14 mouse cellular contexts compared by ENCODE assay signal in the genomic region with DNA sequence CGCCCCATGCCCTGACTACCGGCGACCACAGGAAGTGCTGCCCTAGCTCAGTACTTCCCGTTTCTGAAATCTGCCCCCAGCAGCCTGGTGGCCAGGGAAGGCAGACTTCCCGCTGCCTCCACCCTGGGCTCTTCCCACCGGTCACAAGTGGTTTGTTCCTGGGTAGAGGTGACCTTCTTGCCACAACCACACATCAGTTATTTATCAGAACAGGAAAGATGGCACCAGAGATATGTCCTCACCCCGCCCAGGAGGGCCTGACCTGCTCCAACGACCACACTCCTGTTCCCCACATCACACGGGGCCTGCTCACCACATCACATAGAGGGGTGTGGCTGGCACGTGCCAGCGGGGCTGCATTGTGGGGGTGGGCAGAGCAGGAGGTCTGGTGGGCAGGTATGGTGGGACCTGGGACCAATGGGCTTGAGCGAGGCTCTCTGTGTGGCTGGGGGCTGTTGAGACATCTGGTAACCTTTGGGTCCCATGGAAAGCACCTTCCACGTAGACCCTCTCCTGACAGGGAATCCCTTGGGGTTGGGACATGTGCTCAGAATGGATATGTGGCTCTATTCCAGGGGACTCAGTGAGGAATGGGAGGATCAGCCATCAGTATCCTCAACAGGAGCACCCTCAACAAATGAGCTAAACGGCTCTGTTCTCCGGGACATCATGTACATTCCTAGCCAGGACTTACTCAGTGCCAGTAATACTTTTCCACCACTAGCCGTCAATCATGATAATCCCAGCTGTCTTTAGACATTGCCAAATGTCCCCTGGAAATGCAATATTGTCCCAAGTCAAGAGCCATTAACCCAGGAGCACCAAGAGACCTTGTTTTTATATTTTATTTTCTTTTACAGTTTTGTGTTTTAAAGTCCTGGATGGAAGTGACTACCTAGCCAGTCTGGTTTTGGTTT. TPM values are rescaled to one million over a fixed set of nuclear protein-coding genes. Genes with fewer than 3 reads are reported as not detected.
DNase-seq lines count a peak whose midpoint lies in the region; ATAC-seq and TF ChIP-seq lines count a peak whose summit lies in the region.
"Had no signal": no experiment of that assay in that cellular context is flagged by ENCODE, and none has a peak within 500 bp of the region (broad histone marks: within the 10 kb centered on the region; RNA-seq: fewer than 3 reads in every experiment).

No protein-coding gene starts in this region.

- peaks cover 5% of the 10 kb centered on the region; the same call in 1 of the 2 replicates for H3K4me1 ChIP-seq in brown adipose tissue, adult 24 weeks (ENCODE audit: control insufficient read depth, insufficient read depth, insufficient read length, low read length)
- H3K4me1 ChIP-seq in liver, postnatal 0 days (ENCODE audit: insufficient read depth), result peaks cover 6% of the 10 kb centered on the region; the same call in 1 of the 2 replicates
- H3K4me1 ChIP-seq: intestine, embryonic 15.5 days; midbrain, embryonic 12.5 days; neural tube, embryonic 13.5 days had no signal

- H3K4me2 ChIP-seq in liver, postnatal 0 days (ENCODE audit: low read depth, low read length), result 0 out of 2 replicates have a peak overlapping the region, but pooled peaks have one; percentile 2
- H3K4me2 ChIP-seq: intestine, embryonic 15.5 days; midbrain, embryonic 12.5 days; neural tube, embryonic 13.5 days had no signal

- H3K9me3 ChIP-seq in liver, postnatal 0 days (ENCODE audit: low read length), result no peaks in the 10 kb centered on the region
- H3K9me3 ChIP-seq: intestine, embryonic 15.5 days; neural tube, embryonic 13.5 days had no signal

- intact Hi-C loops in left cerebral cortex, postnatal 10 days (cut with DNase I), result no loop called here

- no peaks in the 10 kb centered on the region for H3K27me3 ChIP-seq in liver, postnatal 0 days (ENCODE audit: insufficient read depth, low read length)
- H3K27me3 ChIP-seq: intestine, embryonic 15.5 days; midbrain, embryonic 12.5 days; neural tube, embryonic 13.5 days had no signal

- no peaks in the 10 kb centered on the region for H3K36me3 ChIP-seq in liver, postnatal 0 days (replicated peaks; ENCODE audit: insufficient read depth, low read length)
- H3K36me3 ChIP-seq: intestine, embryonic 15.5 days; midbrain, embryonic 12.5 days; neural tube, embryonic 13.5 days had no signal

- WGBS in liver, postnatal 0 days (ENCODE audit: insufficient replicate concordance), result 32% methylated on average over 16 of the region's 16 CpGs

- no peak overlapping the region for H3K4me3 ChIP-seq in brown adipose tissue, adult 24 weeks (ENCODE audit: insufficient read depth, low read depth, low read length)
- no peak overlapping the region for H3K4me3 ChIP-seq in liver, postnatal 0 days (ENCODE audit: low read depth, low read length)
- H3K4me3 ChIP-seq: intestine, embryonic 15.5 days; midbrain, embryonic 12.5 days; neural tube, embryonic 13.5 days had no signal

- no peak for TF ChIP-seq CTCF in liver, postnatal 0 days (IDR thresholded peaks at IDR 0.05; ENCODE audit: low read depth)

- no peak for TF ChIP-seq EP300 in liver, postnatal 0 days (IDR thresholded peaks at IDR 0.05; ENCODE audit: low read depth)

- no peak overlapping the region for H3K9ac ChIP-seq in liver, postnatal 0 days (replicated peaks)
- H3K9ac ChIP-seq: intestine, embryonic 15.5 days; midbrain, embryonic 12.5 days; neural tube, embryonic 13.5 days had no signal

- ATAC-seq in liver, postnatal 0 days, result peak; percentile 33; the same call in 1 of the 2 replicates
- ATAC-seq: intestine, embryonic 15.5 days had no signal

- DNase-seq in 416B (ENCODE audit: low read depth) (peak; percentile 96), A20 (ENCODE audit: low read depth, low spot score) (peak; percentile 53)
- DNase-seq in liver, postnatal 0 days, result no peak
- DNase-seq in embryo, embryonic 11 days, result no peak
- DNase-seq in cerebellum, adult 18-20 months, result no peak
- no peak for DNase-seq in left cerebral cortex, postnatal 10 days (ENCODE audit: extremely low spot score in 1 of 2, low spot score in 2 of 2)
- DNase-seq: cerebellum, postnatal 36 days; heart, postnatal 36 days had no signal

- peak overlapping the region; percentile 27 for H3K27ac ChIP-seq in brown adipose tissue, adult 24 weeks (replicated peaks; ENCODE audit: low read depth, low read length)
- H3K27ac ChIP-seq in liver, postnatal 0 days (ENCODE audit: low read depth), result no peak overlapping the region
- H3K27ac ChIP-seq: intestine, embryonic 15.5 days; midbrain, embryonic 12.5 days; neural tube, embryonic 13.5 days had no signal

RNA-seq across cellular contexts. Expression of gene Slc7a10, which starts 29.4 kb away (rescaled TPM):
- 7.7 and 8.3 TPM in 2 replicates for polyA plus RNA-seq in brown adipose tissue, adult 24 weeks (2012; ENCODE audit: insufficient read depth, insufficient read length, missing spikeins)
- 0.12 TPM in 2 replicates for polyA plus RNA-seq in liver, postnatal 0 days (2015; fragmentation: Nextera tagmentation; extraction: Ambion mirVana)
- 10 to 100 TPM; 42.6 to 43.4 TPM for total RNA-seq in left cerebral cortex, postnatal 10 days (2021)
- total RNA-seq: ES-E14 had no signal
- polyA plus RNA-seq: liver, adult 2 months had no signal

RNA-seq across cellular contexts. Expression of gene Cebpa, which starts 37.7 kb away (rescaled TPM):
- polyA plus RNA-seq in brown adipose tissue, adult 24 weeks (2012; ENCODE audit: insufficient read depth, insufficient read length, missing spikeins), result 427 and 435 TPM in 2 replicates
- 20.2 and 34.0 TPM in 2 replicates for polyA plus RNA-seq in liver, postnatal 0 days (2015; fragmentation: Nextera tagmentation; extraction: Ambion mirVana)
- 1 to 10 TPM; 3.3 to 4.7 TPM for total RNA-seq in left cerebral cortex, postnatal 10 days (2021)

RNA-seq across cellular contexts. Expression of gene Lrp3, which starts 58.5 kb away (rescaled TPM):
- 5.6 and 6.7 TPM in 2 replicates for polyA plus RNA-seq in brown adipose tissue, adult 24 weeks (2012; ENCODE audit: insufficient read depth, insufficient read length, missing spikeins)
- 0.61 and 0.69 TPM in 2 replicates for polyA plus RNA-seq in liver, postnatal 0 days (2015; fragmentation: Nextera tagmentation; extraction: Ambion mirVana)
- total RNA-seq in left cerebral cortex, postnatal 10 days (2021), result 10 to 100 TPM; 88.1 to 90.1 TPM

Comparison
In these comparisons a context has a peak if more than half of its experiments do, and no peak if none do; other contexts are left out.
1. DNase-seq: peak in 416B (single experiment) and A20 (single experiment); none in liver, postnatal 0 days (single experiment), embryo, embryonic 11 days (single experiment), cerebellum, adult 18-20 months (0 of 2) and left cerebral cortex, postnatal 10 days (0 of 2).
2. RNA of gene Cebpa, which starts 37.7 kb away (polyA plus RNA-seq): 427 to 435 TPM in brown adipose tissue, adult 24 weeks; 20.2 to 34.0 TPM in liver, postnatal 0 days; every median in the first group is over 10 times any median in the second.